Mouse (Mus musculus): ENCODE measurements around the gene Plekho1. TPM values are rescaled to one million over a fixed set of nuclear protein-coding genes. Genes with fewer than 3 reads are reported as not detected.

Plekho1 gene
- total and polyA plus RNA-seq, 3 experiments, result 22.3 to 24.6 (median 23.4) TPM

DNA sequence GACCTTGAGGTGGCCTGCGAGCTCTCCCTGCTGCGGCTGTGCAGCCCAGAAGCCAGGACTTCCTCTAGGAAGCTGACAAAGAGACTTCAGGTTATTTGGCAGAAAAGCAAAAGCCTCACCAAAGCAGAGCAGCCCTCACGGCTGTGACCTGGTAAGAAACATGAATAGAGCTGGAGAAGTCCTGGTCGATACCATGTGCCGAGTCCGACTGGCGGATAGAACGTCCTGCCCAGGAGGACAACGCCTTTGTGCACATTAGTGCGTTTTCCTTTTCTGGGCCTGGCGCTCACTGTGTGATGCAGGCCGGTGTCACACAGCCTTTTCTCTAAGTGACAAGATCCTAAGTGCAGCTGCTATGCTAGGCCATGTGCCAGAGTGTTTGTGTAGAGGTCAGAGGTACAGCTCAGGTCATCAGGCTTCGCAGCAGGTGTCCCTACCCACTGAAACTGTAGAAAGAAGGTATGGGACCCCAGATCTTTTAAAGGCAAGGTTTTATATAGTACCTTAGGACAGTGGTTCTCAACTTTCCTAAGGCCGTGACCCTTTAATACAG, 4.4 kb upstream of the Plekho1 start:
- DNase-seq (ENCODE audit: extremely low read depth), result no peak
- H3K4me2 ChIP-seq (ENCODE audit: insufficient read depth, low read depth, poor library complexity, severe bottlenecking), result no peak overlapping the region
- no peak overlapping the region for H3K9ac ChIP-seq (ENCODE audit: insufficient read depth, low read depth)
- H3K4me3 ChIP-seq (replicated peaks in 1 of 3; ENCODE audit: low read depth in 2 of 3, low read length in 2 of 3, poor library complexity in 1 of 3), result no peak overlapping the region
- TF ChIP-seq ZNF384 (IDR thresholded peaks at IDR 0.05; ENCODE audit: low read depth, low read length) (no peak), MAX (IDR thresholded peaks at IDR 0.05; ENCODE audit: low read length) (no peak), KAT2A (IDR thresholded peaks at IDR 0.05; ENCODE audit: insufficient replicate concordance, low read length) (no peak), SMC3 (IDR thresholded peaks at IDR 0.05; ENCODE audit: low read depth, low read length) (no peak), PAX5 (IDR thresholded peaks at IDR 0.05; ENCODE audit: low read length) (no peak), IRF4 (IDR thresholded peaks at IDR 0.05; ENCODE audit: low read depth, low read length) (no peak), USF2 (conservative IDR thresholded peaks at IDR 0.05; ENCODE audit: low read depth, low read length) (no peak), RAD21 (IDR thresholded peaks at IDR 0.05; ENCODE audit: low read depth, low read length) (no peak), MXI1 (IDR thresholded peaks at IDR 0.05; ENCODE audit: low read depth, low read length) (no peak), NRF1 (IDR thresholded peaks at IDR 0.05; ENCODE audit: low read depth, low read length) (no peak), JUND (conservative IDR thresholded peaks at IDR 0.05; ENCODE audit: low read depth, low read length) (no peak), MYC (IDR thresholded peaks at IDR 0.05; ENCODE audit: low read depth, low read length) (no peak), HCFC1 (IDR thresholded peaks at IDR 0.05; ENCODE audit: low read depth, low read length) (no peak), GABPA (IDR thresholded peaks at IDR 0.05; ENCODE audit: insufficient replicate concordance, low read depth, low read length) (no peak), RCOR1 (conservative IDR thresholded peaks at IDR 0.05; ENCODE audit: low read depth, low read length) (no peak)
- peaks cover under 1% of the 10 kb centered on the region for H3K27me3 ChIP-seq (replicated peaks)
- H3K36me3 ChIP-seq (replicated peaks in 1 of 2; ENCODE audit: control insufficient read depth in 1 of 2, insufficient read depth in 1 of 2, low read length in 1 of 2), result peaks cover 0 to 21% of the 10 kb centered on the region in 2 experiments
- peaks cover 2% of the 10 kb centered on the region; the same call in 1 of the 2 replicates for H3K79me2 ChIP-seq (replicated peaks; ENCODE audit: control insufficient read depth, extremely low read depth, insufficient read depth, poor library complexity, severe bottlenecking)
- H3K4me1 ChIP-seq (ENCODE audit: control insufficient read depth in 1 of 2, insufficient read depth in 2 of 2), result peaks cover 10 to 39% of the 10 kb centered on the region in 2 experiments
- in situ Hi-C loops (cut with MboI; ENCODE audit: low pct_ligation_motif_present, low pct_unique_long_range_greater_than_20kb, low sequenced_read_pairs) (no loop called here), dilution Hi-C loops (cut with MboI; ENCODE audit: extremely low pct_ligation_motif_present, extremely low pct_unique_long_range_greater_than_20kb, low sequenced_read_pairs) (no loop called here)
- no peak overlapping the region for H3K27ac ChIP-seq (ENCODE audit: insufficient read depth, low read depth)
- no peaks in the 10 kb centered on the region for H3K9me3 ChIP-seq (replicated peaks; ENCODE audit: low read length)

DNA sequence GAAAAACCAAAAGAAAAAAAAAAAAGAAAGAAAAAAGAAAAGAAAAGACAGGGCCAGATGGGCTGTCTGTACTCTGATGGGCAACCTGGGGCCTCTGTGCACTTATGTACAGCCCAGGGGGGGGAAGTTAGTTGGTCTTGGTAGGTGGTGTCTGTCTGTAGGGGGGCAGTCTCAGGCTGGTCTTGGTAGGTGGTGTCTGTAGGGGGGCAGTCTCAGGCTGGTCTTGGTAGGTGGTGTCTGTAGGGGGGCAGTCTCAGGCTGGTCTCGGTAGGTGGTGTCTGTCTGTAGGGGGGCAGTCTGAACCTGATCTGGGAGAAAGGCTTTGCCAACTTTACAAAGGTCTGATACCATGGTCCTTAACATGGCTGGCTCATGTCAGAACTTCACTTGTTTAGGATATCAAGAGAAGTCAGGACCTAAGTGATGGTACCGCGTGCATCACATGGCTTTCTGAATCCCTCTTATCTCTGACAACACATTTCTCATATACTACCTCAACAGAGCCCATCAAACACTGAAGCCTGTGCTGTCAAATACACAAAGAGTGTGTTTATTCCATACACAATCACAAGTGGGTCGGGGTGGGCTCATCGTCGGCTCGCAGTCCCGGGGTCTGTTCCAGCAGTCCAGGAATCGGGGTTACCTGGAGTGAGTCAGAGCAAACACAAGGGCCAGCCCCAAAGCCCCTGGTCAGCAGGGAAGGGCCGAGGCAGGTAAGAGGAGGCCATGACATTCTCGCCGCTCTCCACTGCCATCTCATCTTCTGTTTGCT, 3.7 kb upstream of the Plekho1 start:
- Histone ChIP-seq H3K36me3 (replicated peaks in 1 of 2; ENCODE audit: control insufficient read depth in 1 of 2, insufficient read depth in 1 of 2, low read length in 1 of 2) (peaks cover 0 to 20% of the 10 kb centered on the region in 2 experiments), H3K27me3 (replicated peaks) (peaks cover 4% of the 10 kb centered on the region), H3K4me3 (replicated peaks in 1 of 3; ENCODE audit: low read depth in 2 of 3, low read length in 2 of 3, poor library complexity in 1 of 3) (no peak overlapping the region), H3K9ac (ENCODE audit: insufficient read depth, low read depth) (no peak overlapping the region), H3K9me3 (replicated peaks; ENCODE audit: low read length) (no peaks in the 10 kb centered on the region), H3K4me1 (ENCODE audit: control insufficient read depth in 1 of 2, insufficient read depth in 2 of 2) (peaks cover 10 to 45% of the 10 kb centered on the region in 2 experiments), H3K79me2 (replicated peaks; ENCODE audit: control insufficient read depth, extremely low read depth, insufficient read depth, poor library complexity, severe bottlenecking) (peaks cover 7% of the 10 kb centered on the region; the same call in 1 of the 2 replicates), H3K27ac (ENCODE audit: insufficient read depth, low read depth) (no peak overlapping the region), H3K4me2 (ENCODE audit: insufficient read depth, low read depth, poor library complexity, severe bottlenecking) (no peak overlapping the region)
- in situ Hi-C loops (cut with MboI; ENCODE audit: low pct_ligation_motif_present, low pct_unique_long_range_greater_than_20kb, low sequenced_read_pairs), result no loop called here
- dilution Hi-C loops (cut with MboI; ENCODE audit: extremely low pct_ligation_motif_present, extremely low pct_unique_long_range_greater_than_20kb, low sequenced_read_pairs), result no loop called here
- no peak for TF ChIP-seq MEF2A (IDR thresholded peaks at IDR 0.05; ENCODE audit: borderline replicate concordance, low read depth, low read length)
- TF ChIP-seq USF2 (conservative IDR thresholded peaks at IDR 0.05; ENCODE audit: low read depth, low read length), result no peak
- no peak for DNase-seq (ENCODE audit: extremely low read depth)

Data from CH12.LX (cell line).